In genomic region chr1:130279180-130279579, GRCm38 (mm10) we compare ENCODE assay signal across 20 mouse cellular contexts.
DNase-seq lines count a peak whose midpoint lies in the region; ATAC-seq and TF ChIP-seq lines count a peak whose summit lies in the region.
"Had no signal": no experiment of that assay in that cellular context is flagged by ENCODE, and none has a peak within 500 bp of the region (broad histone marks: within the 10 kb centered on the region; RNA-seq: fewer than 3 reads in every experiment).

No protein-coding gene starts in this region.

- peak; percentile 1 for DNase-seq in liver, adult 2 months (ENCODE audit: extremely low read depth, low read depth, low spot score)
- no peak for DNase-seq in liver
- peak; percentile 60 for DNase-seq in MEL (ENCODE audit: low read depth, low spot score)
- DNase-seq in spleen, postnatal 10 days (ENCODE audit: low spot score in 2 of 2), result no peak
- DNase-seq in lung, postnatal 0 days (ENCODE audit: low spot score), result no peak
- DNase-seq: adrenal gland, adult 8-10 months; adrenal gland, postnatal 14 days; adrenal gland, postnatal 36 days; cerebellum, adult 11-12 months; cerebellum, adult 2 months; cerebellum, adult 9-10 months; cerebellum, postnatal 10 days; cerebellum, postnatal 25 days had no signal

- ATAC-seq in megakaryocyte progenitor cell, adult 5-6 weeks (replicated peaks; ENCODE audit: poor library complexity), result 0 out of 2 replicates have a peak, but pooled peaks have one; percentile 18
- ATAC-seq in lung, postnatal 0 days, result no peak
- ATAC-seq: activated CD4-positive, CD25-positive, alpha-beta regulatory T cell, adult 4 months; forebrain, embryonic 13.5 days; forebrain, embryonic 15.5 days; Patski had no signal

- no peaks in the 10 kb centered on the region for H3K4me1 ChIP-seq in liver, adult 2 months (ENCODE audit: control insufficient read depth, insufficient read depth, low read length)
- H3K4me1 ChIP-seq in MEL (ENCODE audit: control insufficient read depth in 1 of 2, insufficient read depth in 2 of 2, low read length in 2 of 2), result peaks cover 11 to 27% of the 10 kb centered on the region in 2 experiments
- H3K4me1 ChIP-seq in lung, postnatal 0 days (ENCODE audit: insufficient read depth, low read depth, low read length), result no peaks in the 10 kb centered on the region
- H3K4me1 ChIP-seq: embryonic facial prominence, embryonic 10.5 days; embryonic facial prominence, embryonic 12.5 days; forebrain, embryonic 13.5 days; forebrain, embryonic 15.5 days had no signal

- no peak for TF ChIP-seq POLR2A in liver, adult 2 months (IDR thresholded peaks at IDR 0.05; ENCODE audit: extremely low read depth, insufficient read depth, low read length)
- no peak for TF ChIP-seq POLR2A in MEL (IDR thresholded peaks at IDR 0.05; ENCODE audit: control insufficient read depth in 1 of 2, insufficient read depth in 1 of 2, low read depth in 1 of 2, low read length in 2 of 2, poor library complexity in 1 of 2)

- H3K79me2 ChIP-seq in liver, adult 2 months (ENCODE audit: control insufficient read depth, insufficient read depth, low read length), result no peaks in the 10 kb centered on the region
- H3K79me2 ChIP-seq in MEL (ENCODE audit: control insufficient read depth, insufficient read depth, low read length, poor library complexity), result no peaks in the 10 kb centered on the region

- no peaks in the 10 kb centered on the region for H3K9me3 ChIP-seq in MEL (replicated peaks; ENCODE audit: insufficient read depth, low read length)
- no peaks in the 10 kb centered on the region for H3K9me3 ChIP-seq in lung, postnatal 0 days (ENCODE audit: low read length)
- H3K9me3 ChIP-seq: embryonic facial prominence, embryonic 10.5 days; embryonic facial prominence, embryonic 12.5 days; forebrain, embryonic 15.5 days had no signal

- TF ChIP-seq CTCF in liver, adult 2 months (IDR thresholded peaks at IDR 0.05; ENCODE audit: low read depth, low read length), result no peak
- TF ChIP-seq CTCF in MEL (IDR thresholded peaks at IDR 0.05 in 2 of 3, conservative IDR thresholded peaks at IDR 0.05 in 1 of 3; ENCODE audit: control insufficient read depth in 1 of 3, insufficient read depth in 1 of 3, low read depth in 2 of 3, low read length in 3 of 3, poor library complexity in 1 of 3, severe bottlenecking in 1 of 3), result no peak
- no peak for TF ChIP-seq CTCF in lung, postnatal 0 days (IDR thresholded peaks at IDR 0.05)

- H3K9ac ChIP-seq in liver, adult 2 months (ENCODE audit: low read depth, low read length), result no peak overlapping the region
- H3K9ac ChIP-seq in MEL (ENCODE audit: control insufficient read depth, low read depth, low read length, poor library complexity, severe bottlenecking), result no peak overlapping the region
- no peak overlapping the region for H3K9ac ChIP-seq in lung, postnatal 0 days (replicated peaks; ENCODE audit: low read depth)
- H3K9ac ChIP-seq: embryonic facial prominence, embryonic 12.5 days; forebrain, embryonic 13.5 days; forebrain, embryonic 15.5 days had no signal

- H3K4me2 ChIP-seq in lung, postnatal 0 days (replicated peaks; ENCODE audit: low read depth, low read length), result no peak overlapping the region
- H3K4me2 ChIP-seq: embryonic facial prominence, embryonic 12.5 days; forebrain, embryonic 13.5 days; forebrain, embryonic 15.5 days had no signal

- no peaks in the 10 kb centered on the region for H3K27me3 ChIP-seq in liver, adult 2 months (ENCODE audit: control insufficient read depth, insufficient read depth, low read length)
- H3K27me3 ChIP-seq in MEL (ENCODE audit: control insufficient read depth in 1 of 2, insufficient read depth in 2 of 2, low read length in 2 of 2), result no peaks in the 10 kb centered on the region
- no peaks in the 10 kb centered on the region for H3K27me3 ChIP-seq in lung, postnatal 0 days (replicated peaks; ENCODE audit: insufficient read depth, low read length)
- H3K27me3 ChIP-seq: embryonic facial prominence, embryonic 12.5 days; forebrain, embryonic 13.5 days; forebrain, embryonic 15.5 days; Patski had no signal

- H3K36me3 ChIP-seq in liver, adult 2 months (ENCODE audit: control insufficient read depth, insufficient read depth, low read length), result no peaks in the 10 kb centered on the region
- peaks cover 0 to 41% of the 10 kb centered on the region in 2 experiments; a peak in 2 of 4 replicates for H3K36me3 ChIP-seq in MEL (ENCODE audit: control insufficient read depth in 1 of 2, insufficient read depth in 2 of 2, low read length in 2 of 2)
- no peaks in the 10 kb centered on the region for H3K36me3 ChIP-seq in lung, postnatal 0 days (ENCODE audit: insufficient read depth, low read length)
- H3K36me3 ChIP-seq: embryonic facial prominence, embryonic 10.5 days; embryonic facial prominence, embryonic 12.5 days; forebrain, embryonic 15.5 days had no signal

- TF ChIP-seq EP300 in MEL (IDR thresholded peaks at IDR 0.05; ENCODE audit: low read depth in 1 of 2, low read length in 2 of 2), result peak; percentile 79 to 92
- TF ChIP-seq EP300 in lung, postnatal 0 days (IDR thresholded peaks at IDR 0.05), result no peak

- H3K27ac ChIP-seq in liver, adult 2 months (replicated peaks; ENCODE audit: insufficient read depth, low read depth, low read length), result no peak overlapping the region
- peak overlapping the region; percentile 33; the same call in 1 of the 2 replicates for H3K27ac ChIP-seq in MEL (ENCODE audit: control insufficient read depth, low read depth, low read length)
- H3K27ac ChIP-seq in lung, postnatal 0 days (ENCODE audit: low read length), result no peak overlapping the region
- H3K27ac ChIP-seq: embryonic facial prominence, embryonic 10.5 days; embryonic facial prominence, embryonic 12.5 days; forebrain, embryonic 13.5 days; forebrain, embryonic 15.5 days had no signal

- no peak overlapping the region for H3K4me3 ChIP-seq in liver, adult 2 months (ENCODE audit: insufficient read depth, low read depth, low read length)
- H3K4me3 ChIP-seq in MEL (ENCODE audit: control insufficient read depth in 1 of 2, insufficient read depth in 1 of 2, low read depth in 2 of 2, low read length in 2 of 2), result no peak overlapping the region
- no peak overlapping the region for H3K4me3 ChIP-seq in lung, postnatal 0 days (ENCODE audit: low read depth, low read length)
- H3K4me3 ChIP-seq: embryonic facial prominence, embryonic 10.5 days; embryonic facial prominence, embryonic 12.5 days; forebrain, embryonic 13.5 days; forebrain, embryonic 15.5 days had no signal

- no peak for TF ChIP-seq RAD21 in MEL (IDR thresholded peaks at IDR 0.05; ENCODE audit: low read depth, low read length)

TF ChIP-seq in MEL, 35 proteins besides CTCF, POLR2A, EP300 and RAD21:
- TF ChIP-seq E2F4 (IDR thresholded peaks at IDR 0.05; ENCODE audit: borderline replicate concordance, low read depth, low read length) (no peak), CHD2 (IDR thresholded peaks at IDR 0.05; ENCODE audit: low read length) (no peak), POLR2AphosphoS5 (IDR thresholded peaks at IDR 0.05; ENCODE audit: borderline replicate concordance, low read depth, low read length) (no peak), MYB (IDR thresholded peaks at IDR 0.05; ENCODE audit: low read depth, low read length) (peak; percentile 93), ETS1 (IDR thresholded peaks at IDR 0.05; ENCODE audit: low read depth, low read length) (peak; percentile 65; the same call in 1 of the 2 replicates), TCF12 (IDR thresholded peaks at IDR 0.05; ENCODE audit: low read depth, low read length) (peak; percentile 86), TAL1 (IDR thresholded peaks at IDR 0.05; ENCODE audit: low read length) (peak; percentile 73), SIN3A (IDR thresholded peaks at IDR 0.05; ENCODE audit: low read length) (peak; percentile 40; the same call in 1 of the 2 replicates), NRF1 (IDR thresholded peaks at IDR 0.05; ENCODE audit: insufficient read depth, low read depth, low read length, poor library complexity, severe bottlenecking) (no peak), GATA1 (IDR thresholded peaks at IDR 0.05; ENCODE audit: low read depth, low read length) (peak; percentile 75), MAZ (IDR thresholded peaks at IDR 0.05; ENCODE audit: low read depth, low read length) (no peak)
TF ChIP-seq in MEL: peak in this region for 6.

Comparison
In these comparisons a context has a peak if more than half of its experiments do, and no peak if none do; other contexts are left out.
1. DNase-seq: peak in liver, adult 2 months (single experiment) and MEL (single experiment); none in liver (single experiment), spleen, postnatal 10 days (0 of 2) and lung, postnatal 0 days (single experiment).